1 mouse cellular context compared by ENCODE assay signal in the genomic region with DNA sequence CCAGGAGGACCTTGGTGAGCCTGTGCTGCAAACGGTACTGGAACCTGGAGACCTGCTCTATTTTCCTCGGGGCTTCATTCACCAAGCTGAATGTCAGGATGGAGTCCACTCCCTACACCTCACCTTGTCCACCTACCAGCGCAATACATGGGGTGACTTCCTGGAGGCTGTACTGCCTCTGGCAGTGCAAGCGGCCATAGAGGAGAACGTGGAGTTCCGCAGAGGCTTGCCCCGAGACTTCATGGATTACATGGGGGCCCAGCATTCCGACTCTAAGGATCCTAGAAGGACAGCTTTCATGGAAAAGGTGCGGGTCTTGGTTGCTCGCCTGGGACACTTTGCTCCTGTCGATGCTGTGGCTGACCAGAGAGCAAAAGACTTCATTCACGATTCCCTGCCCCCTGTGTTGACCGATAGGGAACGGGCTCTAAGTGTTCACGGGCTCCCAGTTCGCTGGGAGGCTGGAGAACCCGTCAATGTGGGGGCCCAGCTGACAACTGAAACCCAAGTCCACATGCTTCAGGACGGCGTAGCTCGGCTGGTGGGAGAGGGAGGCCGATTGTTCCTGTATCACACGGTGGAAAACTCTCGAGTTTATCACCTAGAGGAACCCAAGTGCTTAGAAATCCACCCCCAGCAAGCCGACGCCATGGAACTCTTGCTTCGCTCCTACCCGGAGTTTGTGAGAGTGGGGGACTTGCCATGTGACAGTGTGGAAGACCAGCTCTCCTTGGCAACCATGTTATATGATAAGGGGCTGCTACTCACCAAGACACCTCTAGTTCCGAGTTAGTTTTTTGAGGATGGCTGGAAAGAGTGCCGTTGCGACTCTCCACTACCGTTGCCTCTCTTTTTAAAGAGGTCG.
TF ChIP-seq lines count a peak whose summit lies in the region.

No protein-coding gene starts in this region.

TF ChIP-seq in MEL, 35 proteins besides CTCF, POLR2A, EP300 and RAD21 (continued from another document):
- TF ChIP-seq SIN3A (IDR thresholded peaks at IDR 0.05; ENCODE audit: low read length) = peak; percentile 69
- peak; percentile 43; the same call in 1 of the 2 replicates for TF ChIP-seq MAX (IDR thresholded peaks at IDR 0.05; ENCODE audit: low read length)
- peak; percentile 61 for TF ChIP-seq USF1 (IDR thresholded peaks at IDR 0.05; ENCODE audit: low read depth, low read length)
